Mouse (Mus musculus): Measurements from ENCODE around the gene Prickle1. TPM values are rescaled to one million over a fixed set of nuclear protein-coding genes. Genes with fewer than 3 reads are reported as not detected.

Gene Prickle1
- polyA plus RNA-seq, 1 experiment = 1.9 TPM

GRCm38 (mm10) chr15:93570881-93571495, 24.7 kb downstream of the Prickle1 start:
- Histone ChIP-seq H3K4me1 (ENCODE audit: control insufficient read depth, insufficient read depth, insufficient read length, low read length) (no peaks in the 10 kb centered on the region), H3K4me3 (ENCODE audit: low read depth, low read length) (no peak overlapping the region), H3K27me3 (ENCODE audit: control insufficient read depth, insufficient read depth, low read length) (no peaks in the 10 kb centered on the region), H3K36me3 (ENCODE audit: control insufficient read depth, insufficient read depth, low read length) (no peaks in the 10 kb centered on the region), H3K27ac (ENCODE audit: insufficient read depth, low read depth, low read length) (no peak overlapping the region)
- TF ChIP-seq CTCF (IDR thresholded peaks at IDR 0.05; ENCODE audit: extremely low read depth, insufficient read length, insufficient replicate concordance, low read depth, low read length) (no peak), POLR2A (IDR thresholded peaks at IDR 0.05; ENCODE audit: low read depth, low read length) (no peak)
- WGBS = 39% methylated on average over 11 of the region's 11 CpGs

- H3K4me3 ChIP-seq (ENCODE audit: low read depth, low read length) = no peak overlapping the region
- TF ChIP-seq POLR2A (IDR thresholded peaks at IDR 0.05; ENCODE audit: low read depth, low read length) (no peak), CTCF (IDR thresholded peaks at IDR 0.05; ENCODE audit: extremely low read depth, insufficient read length, insufficient replicate concordance, low read depth, low read length) (no peak)
- H3K27ac ChIP-seq (ENCODE audit: insufficient read depth, low read depth, low read length) = no peak overlapping the region
- H3K36me3 ChIP-seq (ENCODE audit: control insufficient read depth, insufficient read depth, low read length) = no peaks in the 10 kb centered on the region
- H3K27me3 ChIP-seq (ENCODE audit: control insufficient read depth, insufficient read depth, low read length) = no peaks in the 10 kb centered on the region
- WGBS = 73% methylated on average over 3 of the region's 3 CpGs
- no peaks in the 10 kb centered on the region for H3K4me1 ChIP-seq (ENCODE audit: control insufficient read depth, insufficient read depth, insufficient read length, low read length)
These were observed 26.8 kb downstream of the Prickle1 start for GRCm38 (mm10) chr15:93568911-93569310.

- no peaks in the 10 kb centered on the region for H3K4me1 ChIP-seq (ENCODE audit: control insufficient read depth, insufficient read depth, insufficient read length, low read length)
- H3K27me3 ChIP-seq (ENCODE audit: control insufficient read depth, insufficient read depth, low read length) = no peaks in the 10 kb centered on the region
- H3K27ac ChIP-seq (ENCODE audit: insufficient read depth, low read depth, low read length) = no peak overlapping the region
- no peak overlapping the region for H3K4me3 ChIP-seq (ENCODE audit: low read depth, low read length)
- TF ChIP-seq POLR2A (IDR thresholded peaks at IDR 0.05; ENCODE audit: low read depth, low read length) = no peak
- no peak for TF ChIP-seq CTCF (IDR thresholded peaks at IDR 0.05; ENCODE audit: extremely low read depth, insufficient read length, insufficient replicate concordance, low read depth, low read length)
- WGBS = 73% methylated on average over 14 of the region's 14 CpGs
- H3K36me3 ChIP-seq (ENCODE audit: control insufficient read depth, insufficient read depth, low read length) = no peaks in the 10 kb centered on the region
These were observed 28.0 kb downstream of the Prickle1 start for GRCm38 (mm10) chr15:93567546-93568307.

- H3K27me3 ChIP-seq (ENCODE audit: control insufficient read depth, insufficient read depth, low read length) = no peaks in the 10 kb centered on the region
- no peak overlapping the region for H3K27ac ChIP-seq (ENCODE audit: insufficient read depth, low read depth, low read length)
- H3K36me3 ChIP-seq (ENCODE audit: control insufficient read depth, insufficient read depth, low read length) = no peaks in the 10 kb centered on the region
- H3K4me1 ChIP-seq (ENCODE audit: control insufficient read depth, insufficient read depth, insufficient read length, low read length) = no peaks in the 10 kb centered on the region
- TF ChIP-seq POLR2A (IDR thresholded peaks at IDR 0.05; ENCODE audit: low read depth, low read length) (no peak), CTCF (IDR thresholded peaks at IDR 0.05; ENCODE audit: extremely low read depth, insufficient read length, insufficient replicate concordance, low read depth, low read length) (no peak)
- H3K4me3 ChIP-seq (ENCODE audit: low read depth, low read length) = no peak overlapping the region
- WGBS = 50% methylated on average over 5 of the region's 5 CpGs
These were observed 32.2 kb downstream of the Prickle1 start for GRCm38 (mm10) chr15:93563491-93563890.

- WGBS = 68% methylated on average over 6 of the region's 6 CpGs
- H3K4me1 ChIP-seq (ENCODE audit: control insufficient read depth, insufficient read depth, insufficient read length, low read length) = no peaks in the 10 kb centered on the region
- no peak overlapping the region for H3K27ac ChIP-seq (ENCODE audit: insufficient read depth, low read depth, low read length)
- TF ChIP-seq CTCF (IDR thresholded peaks at IDR 0.05; ENCODE audit: extremely low read depth, insufficient read length, insufficient replicate concordance, low read depth, low read length) = no peak
- TF ChIP-seq POLR2A (IDR thresholded peaks at IDR 0.05; ENCODE audit: low read depth, low read length) = no peak
- H3K27me3 ChIP-seq (ENCODE audit: control insufficient read depth, insufficient read depth, low read length) = no peaks in the 10 kb centered on the region
- no peaks in the 10 kb centered on the region for H3K36me3 ChIP-seq (ENCODE audit: control insufficient read depth, insufficient read depth, low read length)
- H3K4me3 ChIP-seq (ENCODE audit: low read depth, low read length) = no peak overlapping the region
These were observed 34.2 kb downstream of the Prickle1 start for GRCm38 (mm10) chr15:93561540-93561939.

- WGBS = 92% methylated on average over 12 of the region's 12 CpGs
These were observed 37.3 kb downstream of the Prickle1 start for GRCm38 (mm10) chr15:93558421-93558820.

GRCm38 (mm10) chr15:93555719-93556118, 40.0 kb downstream of the Prickle1 start:
- TF ChIP-seq POLR2A (IDR thresholded peaks at IDR 0.05; ENCODE audit: low read depth, low read length) (no peak), CTCF (IDR thresholded peaks at IDR 0.05; ENCODE audit: extremely low read depth, insufficient read length, insufficient replicate concordance, low read depth, low read length) (no peak)
- Histone ChIP-seq H3K4me3 (ENCODE audit: low read depth, low read length) (no peak overlapping the region), H3K36me3 (ENCODE audit: control insufficient read depth, insufficient read depth, low read length) (no peaks in the 10 kb centered on the region), H3K27ac (ENCODE audit: insufficient read depth, low read depth, low read length) (no peak overlapping the region), H3K4me1 (ENCODE audit: control insufficient read depth, insufficient read depth, insufficient read length, low read length) (peaks cover 3% of the 10 kb centered on the region), H3K27me3 (ENCODE audit: control insufficient read depth, insufficient read depth, low read length) (no peaks in the 10 kb centered on the region)
- 49% methylated on average over 8 of the region's 8 CpGs for WGBS

More at GRCm38 (mm10) chr15:93558421-93558820, 37.3 kb downstream of the Prickle1 start:
- Histone ChIP-seq H3K27ac (ENCODE audit: insufficient read depth, low read depth, low read length) (no peak overlapping the region), H3K4me3 (ENCODE audit: low read depth, low read length) (no peak overlapping the region), H3K36me3 (ENCODE audit: control insufficient read depth, insufficient read depth, low read length) (no peaks in the 10 kb centered on the region), H3K4me1 (ENCODE audit: control insufficient read depth, insufficient read depth, insufficient read length, low read length) (no peaks in the 10 kb centered on the region), H3K27me3 (ENCODE audit: control insufficient read depth, insufficient read depth, low read length) (no peaks in the 10 kb centered on the region)
- no peak for TF ChIP-seq POLR2A (IDR thresholded peaks at IDR 0.05; ENCODE audit: low read depth, low read length)
- no peak for TF ChIP-seq CTCF (IDR thresholded peaks at IDR 0.05; ENCODE audit: extremely low read depth, insufficient read length, insufficient replicate concordance, low read depth, low read length)

Data from small intestine, adult 2 months (tissue).